Mouse (Mus musculus) embryonic facial prominence, embryonic 13.5 days (tissue): Measurements from ENCODE around the gene Pacsin2. TPM values are rescaled to one million over a fixed set of nuclear protein-coding genes. Genes with fewer than 3 reads are reported as not detected.
"Not testable (repeated sequence)": the region's sequence is repeated elsewhere in the genome, so short reads cannot be mapped to it uniquely, and the experiment has no call there.

Experiments
- ATAC-seq: fragments of 200-750 bp; cut with Nextera tagmentation; 2 replicates; pipeline ENCODE4 v1.8.0; 2017; ENCODE audit warnings: low read depth; ENCODE audit not compliant: insufficient number of reproducible peaks, insufficient read depth, low FRiP score, low TSS enrichment
- H3K27ac ChIP-seq: fragments of 300-500 bp; sonication (generic); 2 replicates; pipeline ENCODE4 v1.5.1; 2015; ENCODE audit warnings: moderate library complexity, mild to moderate bottlenecking, inconsistent platforms
- H3K27me3 ChIP-seq: fragments of 300-500 bp; sonication (generic); 2 replicates; pipeline ENCODE4 v1.6.1; 2015; ENCODE audit warnings: mild to moderate bottlenecking, inconsistent platforms
- H3K36me3 ChIP-seq: fragments of 300-500 bp; sonication (generic); 2 replicates; pipeline ENCODE4 v1.6.1; 2015; ENCODE audit warnings: mild to moderate bottlenecking, inconsistent platforms
- H3K4me1 ChIP-seq: fragments of 300-500 bp; sonication (generic); 2 replicates; pipeline ENCODE4 v1.6.1; 2015; ENCODE audit warnings: inconsistent platforms
- H3K4me2 ChIP-seq: fragments of 300-500 bp; sonication (generic); 2 replicates; pipeline ENCODE4 v1.6.1; 2015; ENCODE audit warnings: moderate library complexity, mild to moderate bottlenecking, inconsistent platforms
- H3K4me3 ChIP-seq: fragments of 300-500 bp; sonication (generic); 2 replicates; pipeline ENCODE4 v1.5.1; 2015; ENCODE audit warnings: mild to moderate bottlenecking, inconsistent platforms
- H3K9ac ChIP-seq: fragments of 300-500 bp; sonication (generic); 2 replicates; pipeline ENCODE4 v1.6.1; 2015; ENCODE audit warnings: mild to moderate bottlenecking, inconsistent platforms
- H3K9me3 ChIP-seq: fragments of 300-500 bp; sonication (generic); 2 replicates; pipeline ENCODE4 v1.6.1; 2016; ENCODE audit warnings: inconsistent platforms
- WGBS: fragments of 180-500 bp; shearing (Covaris S2); methylation state at CpG from one replicate; pipeline ENCODE4 v1.1.7; 2015; ENCODE audit warnings: mixed read lengths; 5-methylcytosine and 5-hydroxymethylcytosine counted together
- polyA plus RNA-seq: library from polyadenylated mRNA; unstranded; fragments of >200 nt; fragmentation: Nextera tagmentation; extraction: Ambion mirVana; gene quantifications from 2 replicates; pipeline ENCODE4 v1.2.1, GENCODE M21; 2015

The Pacsin2 gene
- polyA plus RNA-seq, 1 experiment from 2014 or later: 49.6 TPM

GRCm38 (mm10) chr15:83387911-83388310 is 76.5 kb downstream of the Pacsin2 start:
- WGBS: 78% methylated on average over 2 of the region's 2 CpGs
- peaks cover 85% of the 10 kb centered on the region for H3K36me3 ChIP-seq

GRCm38 (mm10) chr15:83383633-83384032 is 80.8 kb downstream of the Pacsin2 start:
- 77% methylated on average over 2 of the region's 2 CpGs for WGBS
- H3K27me3 ChIP-seq: no peaks in the 10 kb centered on the region
- H3K9ac ChIP-seq: no peak overlapping the region
- no peak overlapping the region for H3K4me2 ChIP-seq
- ATAC-seq: no peak
- H3K27ac ChIP-seq: no peak overlapping the region
- H3K36me3 ChIP-seq: peaks cover 80% of the 10 kb centered on the region
- H3K4me1 ChIP-seq: no peaks in the 10 kb centered on the region
- H3K4me3 ChIP-seq: no peak overlapping the region
- H3K9me3 ChIP-seq: no peaks in the 10 kb centered on the region

More at GRCm38 (mm10) chr15:83387911-83388310, 76.5 kb downstream of the Pacsin2 start:
- Histone ChIP-seq H3K27ac (no peak overlapping the region), H3K4me2 (no peak overlapping the region), H3K9ac (no peak overlapping the region), H3K4me3 (no peak overlapping the region), H3K9me3 (no peaks in the 10 kb centered on the region), H3K4me1 (no peaks in the 10 kb centered on the region), H3K27me3 (no peaks in the 10 kb centered on the region)
- no peak for ATAC-seq

GRCm38 (mm10) chr15:83383136-83383535 is 81.3 kb downstream of the Pacsin2 start:
- Histone ChIP-seq H3K4me3 (no peak overlapping the region), H3K36me3 (peaks cover 80% of the 10 kb centered on the region), H3K4me2 (no peak overlapping the region), H3K9ac (no peak overlapping the region), H3K27ac (no peak overlapping the region), H3K9me3 (no peaks in the 10 kb centered on the region), H3K4me1 (no peaks in the 10 kb centered on the region), H3K27me3 (no peaks in the 10 kb centered on the region)
- 93% methylated on average over 5 of the region's 5 CpGs for WGBS
- ATAC-seq: no peak

- H3K27me3 ChIP-seq: no peaks in the 10 kb centered on the region
These were observed 81.9 kb downstream of the Pacsin2 start for GRCm38 (mm10) chr15:83382467-83382866.

GRCm38 (mm10) chr15:83377153-83377552 is 87.3 kb downstream of the Pacsin2 start:
- Histone ChIP-seq H3K27ac (no peak overlapping the region), H3K36me3 (peaks cover 47% of the 10 kb centered on the region), H3K4me3 (no peak overlapping the region), H3K4me1 (no peaks in the 10 kb centered on the region), H3K4me2 (no peak overlapping the region), H3K27me3 (no peaks in the 10 kb centered on the region), H3K9me3 (no peaks in the 10 kb centered on the region), H3K9ac (no peak overlapping the region)
- 84% methylated on average over 4 of the region's 4 CpGs for WGBS
- ATAC-seq: no peak

More at GRCm38 (mm10) chr15:83382467-83382866, 81.9 kb downstream of the Pacsin2 start:
- Histone ChIP-seq H3K9ac (no peak overlapping the region), H3K4me3 (no peak overlapping the region), H3K9me3 (no peaks in the 10 kb centered on the region), H3K36me3 (peaks cover 80% of the 10 kb centered on the region), H3K27ac (no peak overlapping the region), H3K4me1 (no peaks in the 10 kb centered on the region), H3K4me2 (no peak overlapping the region)
- WGBS: 94% methylated on average over 4 of the region's 4 CpGs
- ATAC-seq: no peak

- no peaks in the 10 kb centered on the region for H3K4me1 ChIP-seq
- H3K4me2 ChIP-seq: no peak overlapping the region
- H3K4me3 ChIP-seq: no peak overlapping the region
- 64% methylated on average over 4 of the region's 4 CpGs for WGBS
- no peak overlapping the region for H3K27ac ChIP-seq
- H3K9me3 ChIP-seq: no peaks in the 10 kb centered on the region
- peaks cover 45% of the 10 kb centered on the region for H3K36me3 ChIP-seq
- no peaks in the 10 kb centered on the region for H3K27me3 ChIP-seq
- no peak overlapping the region for H3K9ac ChIP-seq
- no peak for ATAC-seq
These were observed 89.3 kb downstream of the Pacsin2 start for GRCm38 (mm10) chr15:83375136-83375535.

GRCm38 (mm10) chr15:83374076-83374475 is 90.3 kb downstream of the Pacsin2 start:
- no peak for ATAC-seq
- H3K36me3 ChIP-seq: peaks cover 37% of the 10 kb centered on the region
- no peak overlapping the region for H3K9ac ChIP-seq
- no peak overlapping the region for H3K27ac ChIP-seq
- no peaks in the 10 kb centered on the region for H3K27me3 ChIP-seq
- H3K4me3 ChIP-seq: no peak overlapping the region
- no peak overlapping the region for H3K4me2 ChIP-seq
- no peaks in the 10 kb centered on the region for H3K4me1 ChIP-seq
- H3K9me3 ChIP-seq: no peaks in the 10 kb centered on the region

- WGBS: 73% methylated on average over 4 of the region's 4 CpGs
- H3K27ac ChIP-seq: not testable (repeated sequence)
These were observed 95.7 kb downstream of the Pacsin2 start for GRCm38 (mm10) chr15:83368702-83369101.

GRCm38 (mm10) chr15:83368261-83368660 is 96.1 kb downstream of the Pacsin2 start:
- WGBS: 82% methylated on average over 2 of the region's 2 CpGs
- Histone ChIP-seq H3K27me3 (no peaks in the 10 kb centered on the region; the same call in 1 of the 2 replicates), H3K4me3 (no peak overlapping the region), H3K9me3 (0 out of 2 replicates have a peak, but pooled peaks cover 3% of the 10 kb centered on the region), H3K4me2 (no peak overlapping the region), H3K36me3 (peaks cover 7% of the 10 kb centered on the region; the same call in 1 of the 2 replicates), H3K27ac (no peak overlapping the region), H3K4me1 (peaks cover 5% of the 10 kb centered on the region; the same call in 1 of the 2 replicates), H3K9ac (no peak overlapping the region)
- ATAC-seq: no peak

More at GRCm38 (mm10) chr15:83368702-83369101, 95.7 kb downstream of the Pacsin2 start:
- H3K36me3 ChIP-seq, H3K4me1 ChIP-seq, H3K9ac ChIP-seq, ATAC-seq, H3K27me3 ChIP-seq, H3K4me2 ChIP-seq, H3K9me3 ChIP-seq, H3K4me3 ChIP-seq: not testable (repeated sequence)

GRCm38 (mm10) chr15:83366933-83367552 is 97.4 kb downstream of the Pacsin2 start:
- Histone ChIP-seq H3K4me3 (peak overlapping the region; percentile 34), H3K27me3 (no peaks in the 10 kb centered on the region; the same call in 1 of the 2 replicates), H3K4me2 (peak overlapping the region; percentile 60), H3K9me3 (0 out of 2 replicates have a peak, but pooled peaks cover 3% of the 10 kb centered on the region), H3K36me3 (peaks cover 3% of the 10 kb centered on the region; the same call in 1 of the 2 replicates), H3K9ac (0 out of 2 replicates have a peak overlapping the region, but pooled peaks have one; percentile 7), H3K27ac (no peak overlapping the region), H3K4me1 (peaks cover 5% of the 10 kb centered on the region; the same call in 1 of the 2 replicates)
- peak; percentile 62 for ATAC-seq
- 30% methylated on average over 58 of the region's 58 CpGs for WGBS

- 0 out of 2 replicates have a peak, but pooled peaks cover 3% of the 10 kb centered on the region for H3K9me3 ChIP-seq
- H3K4me2 ChIP-seq: no peak overlapping the region
- H3K9ac ChIP-seq: no peak overlapping the region
- H3K4me3 ChIP-seq: no peak overlapping the region
- H3K27ac ChIP-seq: no peak overlapping the region
- no peak for ATAC-seq
- H3K36me3 ChIP-seq: no peaks in the 10 kb centered on the region
- no peaks in the 10 kb centered on the region; the same call in 1 of the 2 replicates for H3K27me3 ChIP-seq
- peaks cover 5% of the 10 kb centered on the region; the same call in 1 of the 2 replicates for H3K4me1 ChIP-seq
These were observed 98.7 kb downstream of the Pacsin2 start for GRCm38 (mm10) chr15:83365697-83366096.

GRCm38 (mm10) chr15:83364194-83364593 is 100.2 kb downstream of the Pacsin2 start:
- H3K36me3 ChIP-seq: no peaks in the 10 kb centered on the region
- 0 out of 2 replicates have a peak, but pooled peaks cover 3% of the 10 kb centered on the region for H3K9me3 ChIP-seq
- H3K4me3 ChIP-seq: no peak overlapping the region
- H3K9ac ChIP-seq: no peak overlapping the region
- peaks cover 5% of the 10 kb centered on the region; the same call in 1 of the 2 replicates for H3K4me1 ChIP-seq
- ATAC-seq: no peak
- H3K27ac ChIP-seq: no peak overlapping the region
- WGBS: 60% methylated on average over 3 of the region's 3 CpGs
- no peaks in the 10 kb centered on the region; the same call in 1 of the 2 replicates for H3K27me3 ChIP-seq
- H3K4me2 ChIP-seq: no peak overlapping the region
